Mouse (Mus musculus): ENCODE measurements around the gene Mfsd7a. TPM values are rescaled to one million over a fixed set of nuclear protein-coding genes. Genes with fewer than 3 reads are reported as not detected.
A peak's percentile ranks its signal among the peaks of the same experiment; 100 is the strongest.

Gene Mfsd7a
- polyA plus RNA-seq, 1 experiment from 2014 or later = not detected

- ATAC-seq (ENCODE audit: low FRiP score) = no peak
- 59% methylated on average over 4 of the region's 4 CpGs for WGBS
- peak; percentile 81 for DNase-seq (ENCODE audit: low spot score, missing footprints)
- H3K9me3 ChIP-seq (ENCODE audit: control insufficient read depth, low read length) = no peaks in the 10 kb centered on the region
- peak overlapping the region; percentile 99 for H3K9ac ChIP-seq (ENCODE audit: low read length)
- H3K27me3 ChIP-seq (ENCODE audit: control insufficient read depth, insufficient read depth, low read length) = no peaks in the 10 kb centered on the region
- H3K4me3 ChIP-seq (ENCODE audit: low read depth, low read length) = peak overlapping the region; percentile 91
- H3K4me2 ChIP-seq = peak overlapping the region; percentile 99
- H3K36me3 ChIP-seq (ENCODE audit: control insufficient read depth, insufficient read depth, low read length) = no peaks in the 10 kb centered on the region
- peaks cover 24% of the 10 kb centered on the region for H3K4me1 ChIP-seq (ENCODE audit: control insufficient read depth, insufficient read depth, low read length)
- H3K27ac ChIP-seq (ENCODE audit: low read depth, low read length) = no peak overlapping the region
Measured at GRCm38 (mm10) chr5:108462446-108462845, 13.8 kb upstream of the Mfsd7a start.

GRCm38 (mm10) chr5:108461082-108462065 lies 12.7 kb upstream of the Mfsd7a start, which contains the start of gene Pcgf3:
Gene Pcgf3 (plus strand): TSS chr5:108461232.
- Histone ChIP-seq H3K27ac (ENCODE audit: low read depth, low read length) (peak within 1 kb of the TSS; percentile 80), H3K9me3 (ENCODE audit: control insufficient read depth, low read length) (no peaks in the 10 kb centered on the region), H3K36me3 (ENCODE audit: control insufficient read depth, insufficient read depth, low read length) (no peaks in the 10 kb centered on the region), H3K9ac (ENCODE audit: low read length) (peak within 1 kb of the TSS; percentile 99), H3K4me1 (ENCODE audit: control insufficient read depth, insufficient read depth, low read length) (peaks cover 24% of the 10 kb centered on the region), H3K4me3 (ENCODE audit: low read depth, low read length) (peak within 1 kb of the TSS; percentile 91), H3K4me2 (peak within 1 kb of the TSS; percentile 99), H3K27me3 (ENCODE audit: control insufficient read depth, insufficient read depth, low read length) (no peaks in the 10 kb centered on the region)
- WGBS = under 1% methylated on average over 53 of the region's 62 CpGs
- ATAC-seq (ENCODE audit: low FRiP score) (peak; percentile 97), DNase-seq (ENCODE audit: low spot score, missing footprints) (peak; percentile 99)

- peak overlapping the region; percentile 99 for H3K4me2 ChIP-seq
- H3K27ac ChIP-seq (ENCODE audit: low read depth, low read length) = no peak overlapping the region
- WGBS = 44% methylated on average over 6 of the region's 6 CpGs
- no peak for ATAC-seq (ENCODE audit: low FRiP score)
- peaks cover 24% of the 10 kb centered on the region for H3K4me1 ChIP-seq (ENCODE audit: control insufficient read depth, insufficient read depth, low read length)
- H3K4me3 ChIP-seq (ENCODE audit: low read depth, low read length) = peak overlapping the region; percentile 91
- H3K9me3 ChIP-seq (ENCODE audit: control insufficient read depth, low read length) = no peaks in the 10 kb centered on the region
- DNase-seq (ENCODE audit: low spot score, missing footprints) = no peak
- no peaks in the 10 kb centered on the region for H3K27me3 ChIP-seq (ENCODE audit: control insufficient read depth, insufficient read depth, low read length)
- H3K36me3 ChIP-seq (ENCODE audit: control insufficient read depth, insufficient read depth, low read length) = no peaks in the 10 kb centered on the region
- peak overlapping the region; percentile 99 for H3K9ac ChIP-seq (ENCODE audit: low read length)
Measured at GRCm38 (mm10) chr5:108460461-108460860, 11.8 kb upstream of the Mfsd7a start.

- H3K36me3 ChIP-seq (ENCODE audit: control insufficient read depth, insufficient read depth, low read length) = no peaks in the 10 kb centered on the region
- H3K27me3 ChIP-seq (ENCODE audit: control insufficient read depth, insufficient read depth, low read length) = no peaks in the 10 kb centered on the region
- 81% methylated on average over 2 of the region's 2 CpGs for WGBS
- no peaks in the 10 kb centered on the region for H3K9me3 ChIP-seq (ENCODE audit: control insufficient read depth, low read length)
- no peak overlapping the region for H3K27ac ChIP-seq (ENCODE audit: low read depth, low read length)
- DNase-seq (ENCODE audit: low spot score, missing footprints) (peak; percentile 56), ATAC-seq (ENCODE audit: low FRiP score) (no peak)
- H3K4me2 ChIP-seq = no peak overlapping the region
- no peak overlapping the region for H3K4me3 ChIP-seq (ENCODE audit: low read depth, low read length)
- peaks cover 23% of the 10 kb centered on the region for H3K4me1 ChIP-seq (ENCODE audit: control insufficient read depth, insufficient read depth, low read length)
- no peak overlapping the region for H3K9ac ChIP-seq (ENCODE audit: low read length)
Measured at GRCm38 (mm10) chr5:108458706-108459105, 10.0 kb upstream of the Mfsd7a start.

GRCm38 (mm10) chr5:108454094-108454493 lies 5.4 kb upstream of the Mfsd7a start:
- Histone ChIP-seq H3K4me1 (ENCODE audit: control insufficient read depth, insufficient read depth, low read length) (no peaks in the 10 kb centered on the region; the same call in 1 of the 2 replicates), H3K27me3 (ENCODE audit: control insufficient read depth, insufficient read depth, low read length) (no peaks in the 10 kb centered on the region; the same call in 1 of the 2 replicates), H3K36me3 (ENCODE audit: control insufficient read depth, insufficient read depth, low read length) (no peaks in the 10 kb centered on the region), H3K27ac (ENCODE audit: low read depth, low read length) (no peak overlapping the region), H3K4me2 (no peak overlapping the region), H3K4me3 (ENCODE audit: low read depth, low read length) (no peak overlapping the region), H3K9me3 (ENCODE audit: control insufficient read depth, low read length) (no peaks in the 10 kb centered on the region), H3K9ac (ENCODE audit: low read length) (no peak overlapping the region)
- no peak for ATAC-seq (ENCODE audit: low FRiP score)
- no peak for DNase-seq (ENCODE audit: low spot score, missing footprints)
- 41% methylated on average over 3 of the region's 3 CpGs for WGBS

GRCm38 (mm10) chr5:108452422-108452821 lies 3.7 kb upstream of the Mfsd7a start:
- H3K36me3 ChIP-seq (ENCODE audit: control insufficient read depth, insufficient read depth, low read length) = no peaks in the 10 kb centered on the region
- 88% methylated on average over 1 of the region's 1 CpGs for WGBS
- H3K4me2 ChIP-seq = no peak overlapping the region
- ATAC-seq (ENCODE audit: low FRiP score) = no peak
- no peaks in the 10 kb centered on the region for H3K9me3 ChIP-seq (ENCODE audit: control insufficient read depth, low read length)
- peaks cover 2% of the 10 kb centered on the region; the same call in 1 of the 2 replicates for H3K4me1 ChIP-seq (ENCODE audit: control insufficient read depth, insufficient read depth, low read length)
- H3K27me3 ChIP-seq (ENCODE audit: control insufficient read depth, insufficient read depth, low read length) = no peaks in the 10 kb centered on the region; the same call in 1 of the 2 replicates
- H3K9ac ChIP-seq (ENCODE audit: low read length) = no peak overlapping the region
- H3K27ac ChIP-seq (ENCODE audit: low read depth, low read length) = no peak overlapping the region
- peak; percentile 10 for DNase-seq (ENCODE audit: low spot score, missing footprints)
- no peak overlapping the region for H3K4me3 ChIP-seq (ENCODE audit: low read depth, low read length)

GRCm38 (mm10) chr5:108451611-108452010 lies 2.9 kb upstream of the Mfsd7a start:
- H3K27me3 ChIP-seq (ENCODE audit: control insufficient read depth, insufficient read depth, low read length) = no peaks in the 10 kb centered on the region; the same call in 1 of the 2 replicates
- no peak overlapping the region for H3K4me3 ChIP-seq (ENCODE audit: low read depth, low read length)
- H3K9me3 ChIP-seq (ENCODE audit: control insufficient read depth, low read length) = no peaks in the 10 kb centered on the region
- no peak overlapping the region for H3K27ac ChIP-seq (ENCODE audit: low read depth, low read length)
- H3K9ac ChIP-seq (ENCODE audit: low read length) = no peak overlapping the region
- ATAC-seq (ENCODE audit: low FRiP score) (no peak), DNase-seq (ENCODE audit: low spot score, missing footprints) (no peak)
- peaks cover 2% of the 10 kb centered on the region; the same call in 1 of the 2 replicates for H3K4me1 ChIP-seq (ENCODE audit: control insufficient read depth, insufficient read depth, low read length)
- H3K36me3 ChIP-seq (ENCODE audit: control insufficient read depth, insufficient read depth, low read length) = no peaks in the 10 kb centered on the region
- no peak overlapping the region for H3K4me2 ChIP-seq
- 96% methylated on average over 1 of the region's 1 CpGs for WGBS

GRCm38 (mm10) chr5:108450837-108451540 lies 2.3 kb upstream of the Mfsd7a start:
- H3K4me3 ChIP-seq (ENCODE audit: low read depth, low read length) = no peak overlapping the region
- no peak overlapping the region for H3K27ac ChIP-seq (ENCODE audit: low read depth, low read length)
- WGBS = 81% methylated on average over 8 of the region's 8 CpGs
- H3K9me3 ChIP-seq (ENCODE audit: control insufficient read depth, low read length) = no peaks in the 10 kb centered on the region
- H3K4me2 ChIP-seq = no peak overlapping the region
- H3K9ac ChIP-seq (ENCODE audit: low read length) = no peak overlapping the region
- ATAC-seq (ENCODE audit: low FRiP score) (no peak), DNase-seq (ENCODE audit: low spot score, missing footprints) (peak; percentile 53)
- peaks cover 2% of the 10 kb centered on the region; the same call in 1 of the 2 replicates for H3K4me1 ChIP-seq (ENCODE audit: control insufficient read depth, insufficient read depth, low read length)
- no peaks in the 10 kb centered on the region for H3K36me3 ChIP-seq (ENCODE audit: control insufficient read depth, insufficient read depth, low read length)
- H3K27me3 ChIP-seq (ENCODE audit: control insufficient read depth, insufficient read depth, low read length) = no peaks in the 10 kb centered on the region; the same call in 1 of the 2 replicates

Data from midbrain, embryonic 11.5 days (tissue).